Mouse (Mus musculus): ENCODE measurements around the gene Slc39a1.
"Not testable (repeated sequence)": the region's sequence is repeated elsewhere in the genome, so short reads cannot be mapped to it uniquely, and the experiment has no call there.

The Slc39a1 gene

GRCm38 (mm10) chr3:90266901-90267775 is 19.2 kb downstream of the Slc39a1 start:
- peak; percentile 57 for DNase-seq

DNA sequence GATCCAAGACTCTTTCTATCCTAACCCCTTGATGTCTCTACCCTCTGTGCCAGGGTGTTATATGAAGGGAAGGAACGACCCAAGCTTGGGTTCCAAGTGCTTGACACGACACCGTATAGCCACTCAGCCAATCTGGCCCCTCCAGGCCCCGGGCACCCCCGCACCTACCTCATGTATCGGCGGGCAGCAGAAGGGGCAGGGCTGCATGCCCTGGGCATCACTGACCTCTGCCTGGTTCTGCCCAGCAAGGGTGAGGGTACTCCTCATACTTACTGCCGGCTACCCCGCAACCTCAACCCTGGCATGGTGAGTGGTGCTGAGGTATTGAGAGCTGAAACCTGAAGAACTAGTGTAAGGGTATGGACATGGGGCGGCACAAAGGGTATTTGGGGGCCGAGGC is 20.2 kb downstream of the Slc39a1 start:
- DNase-seq, result no peak

DNA sequence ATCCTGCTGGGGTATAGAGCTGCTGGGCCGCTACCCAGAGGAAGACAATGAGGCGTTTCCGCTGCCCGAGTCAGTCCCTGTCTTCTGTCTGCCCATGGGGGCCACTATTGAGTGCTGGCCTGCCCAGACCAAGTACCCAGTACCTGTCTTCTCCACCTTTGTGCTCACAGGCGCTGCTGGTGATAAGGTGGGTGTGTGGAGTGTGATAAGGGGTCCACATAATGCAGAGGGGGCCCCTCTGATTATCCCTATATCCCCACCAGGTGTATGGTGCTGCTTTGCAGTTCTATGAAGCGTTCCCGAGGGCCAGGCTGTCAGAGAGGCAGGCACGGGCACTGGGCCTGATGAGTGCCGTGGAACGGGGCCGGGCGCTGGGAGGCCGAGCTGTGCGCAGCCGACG is 21.0 kb downstream of the Slc39a1 start:
- DNase-seq, result no peak

DNA sequence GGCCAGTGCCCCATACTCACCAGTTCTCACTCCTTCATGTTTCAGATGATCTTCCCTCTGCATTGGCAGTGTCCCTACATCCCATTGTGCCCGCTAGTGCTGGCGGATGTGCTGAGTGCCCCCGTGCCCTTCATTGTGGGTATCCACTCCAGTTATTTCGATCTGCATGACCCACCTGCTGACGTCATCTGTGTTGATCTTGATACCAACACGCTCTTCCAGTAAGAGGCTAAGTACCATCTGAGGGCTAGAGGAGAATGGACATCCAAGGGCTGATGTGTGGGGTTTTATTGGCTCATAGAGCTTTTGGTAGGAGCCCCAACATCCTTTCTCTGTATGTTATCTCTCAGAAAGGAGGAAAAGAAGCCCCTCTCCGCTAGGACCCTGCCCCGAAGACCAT is 22.8 kb downstream of the Slc39a1 start:
- DNase-seq, result no peak

- no peak for DNase-seq
Observed at GRCm38 (mm10) chr3:90272170-90272569, 24.2 kb downstream of the Slc39a1 start.

GRCm38 (mm10) chr3:90273855-90274254 is 25.9 kb downstream of the Slc39a1 start:
- no peak for DNase-seq

- no peak for DNase-seq
Observed at GRCm38 (mm10) chr3:90275286-90275685, 27.3 kb downstream of the Slc39a1 start.

GRCm38 (mm10) chr3:90276858-90277257 is 28.9 kb downstream of the Slc39a1 start:
- DNase-seq, result no peak

- no peak for DNase-seq
Observed at GRCm38 (mm10) chr3:90277793-90278192, 29.8 kb downstream of the Slc39a1 start.

DNA sequence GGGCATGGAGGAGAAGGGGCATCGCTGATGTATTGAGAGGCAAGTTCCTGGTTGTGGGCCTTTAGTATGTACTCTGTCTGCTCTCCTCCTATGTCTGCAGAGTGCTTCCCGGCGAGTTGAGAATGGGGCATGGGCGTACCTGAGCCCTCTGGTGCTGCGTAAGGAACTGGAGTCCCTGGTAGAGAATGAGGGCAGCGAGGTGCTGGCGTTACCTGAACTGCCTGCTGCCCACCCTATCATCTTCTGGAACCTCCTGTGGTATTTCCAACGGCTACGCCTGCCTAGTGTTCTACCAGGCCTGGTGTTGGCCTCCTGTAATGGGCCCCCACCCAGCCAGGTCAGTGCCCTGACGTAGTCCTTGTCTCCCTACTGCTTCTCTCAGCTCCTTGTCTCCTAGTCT is 30.2 kb downstream of the Slc39a1 start:
- DNase-seq, result no peak

- DNase-seq, result no peak
Observed at GRCm38 (mm10) chr3:90279216-90279615, 31.2 kb downstream of the Slc39a1 start.

DNA sequence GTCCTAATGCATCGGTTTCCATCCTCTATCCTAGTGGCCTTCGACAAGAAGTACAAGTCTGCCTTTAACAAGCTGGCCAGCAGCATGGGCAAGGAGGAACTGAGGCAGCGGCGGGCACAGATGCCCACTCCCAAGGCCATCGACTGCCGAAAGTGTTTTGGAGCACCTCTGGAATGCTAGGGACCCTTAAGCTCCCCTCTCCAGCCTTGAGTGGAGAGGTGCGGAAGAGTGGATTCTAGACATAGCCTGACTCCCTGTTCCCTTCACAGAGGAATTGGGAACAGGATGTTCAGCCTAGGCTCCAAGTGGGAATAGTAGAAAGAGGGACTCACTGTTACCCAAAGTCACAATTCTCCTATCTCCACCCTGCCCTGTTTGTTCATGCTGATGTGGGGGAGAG is 31.8 kb downstream of the Slc39a1 start:
- no peak for DNase-seq

- no peak for DNase-seq
Observed at GRCm38 (mm10) chr3:90280708-90281107, 32.7 kb downstream of the Slc39a1 start.

DNA sequence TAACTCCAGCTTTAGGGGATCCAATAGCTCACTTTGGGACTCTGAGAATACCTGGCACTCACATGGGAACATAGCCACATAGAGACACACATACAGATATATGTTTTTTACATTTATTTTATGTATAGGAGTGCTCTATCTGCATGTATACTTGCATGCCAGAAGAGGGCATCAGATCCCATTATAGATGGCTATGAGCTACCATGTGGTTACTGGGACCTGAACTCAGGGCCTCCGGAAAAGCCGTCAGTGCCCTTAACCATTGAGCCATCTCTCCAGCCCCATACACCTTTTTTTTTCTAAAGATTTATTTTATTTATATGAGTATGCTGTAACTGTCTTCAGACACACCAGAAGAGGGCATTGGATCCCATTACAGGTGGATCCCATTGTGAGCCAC is 36.2 kb downstream of the Slc39a1 start:
- DNase-seq, result no peak

DNA sequence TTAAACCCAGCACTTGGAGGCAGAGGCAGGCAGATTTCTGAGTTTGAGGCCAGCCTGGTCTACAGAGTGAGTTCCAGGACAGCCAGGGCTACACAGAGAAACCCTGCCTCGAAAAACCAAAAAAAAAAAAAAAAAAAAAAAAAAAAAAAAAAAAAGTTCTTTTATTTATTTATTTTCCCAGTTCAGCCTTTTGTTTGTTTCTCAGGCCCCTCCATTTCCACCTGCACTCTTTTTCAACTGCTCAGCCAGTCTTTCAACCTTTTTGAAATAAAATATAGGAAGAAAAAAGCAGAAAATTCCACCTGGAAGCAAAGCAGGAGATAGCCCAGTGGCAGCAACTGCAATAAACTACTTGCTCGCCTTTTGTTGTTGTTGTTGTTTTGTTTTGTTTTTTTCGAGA is 41.4 kb downstream of the Slc39a1 start:
- not testable (repeated sequence) for DNase-seq

- DNase-seq, result no peak
Observed at GRCm38 (mm10) chr3:90290602-90291001, 42.6 kb downstream of the Slc39a1 start.

GRCm38 (mm10) chr3:90291982-90292344 is 44.0 kb downstream of the Slc39a1 start:
- DNase-seq, result no peak

- DNase-seq, result peak; percentile 94
Observed at GRCm38 (mm10) chr3:90292345-90293275, 44.6 kb downstream of the Slc39a1 start, which contains the start of gene Gatad2b. TSS of gene Gatad2b (plus strand) at chr3:90293178.

GRCm38 (mm10) chr3:90293352-90294063 is 45.5 kb downstream of the Slc39a1 start:
- peak; percentile 91 for DNase-seq

- DNase-seq, result no peak
Observed at GRCm38 (mm10) chr3:90294064-90294440, 46.1 kb downstream of the Slc39a1 start.

- DNase-seq, result no peak
Observed at GRCm38 (mm10) chr3:90294651-90295050, 46.7 kb downstream of the Slc39a1 start.
